Comparison of ENCODE assay signal across 16 mouse cellular contexts in the genomic region with DNA sequence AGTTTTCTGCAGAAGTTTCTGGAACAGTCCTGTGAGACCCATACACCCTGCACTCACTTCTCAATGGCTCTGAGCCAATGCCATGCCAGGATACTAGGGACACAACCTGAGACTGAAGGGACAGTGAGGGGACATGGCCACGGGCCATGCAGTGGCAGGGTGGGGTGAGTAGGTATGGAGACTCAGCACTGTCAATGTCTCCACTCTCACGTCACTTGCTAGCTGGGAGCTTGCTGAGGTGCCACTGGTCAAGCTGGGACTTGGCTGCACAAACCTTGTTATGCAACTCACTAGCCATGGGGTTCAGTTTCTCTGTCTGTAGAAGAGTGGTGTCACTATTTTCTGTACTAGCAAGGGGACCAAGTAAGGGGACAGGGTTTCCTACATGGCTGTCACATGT.
"Had no signal": no experiment of that assay in that cellular context is flagged by ENCODE, and none has a peak within 500 bp of the region (broad histone marks: within the 10 kb centered on the region; RNA-seq: fewer than 3 reads in every experiment).

No protein-coding gene starts in this region.

- H3K27ac ChIP-seq: kidney, postnatal 0 days; liver, embryonic 13.5 days; lung, embryonic 15.5 days; macrophage had no signal

- H3K9ac ChIP-seq: liver, embryonic 13.5 days; liver, postnatal 0 days; lung, embryonic 15.5 days had no signal

- DNase-seq: kidney, adult 9 months; kidney, postnatal 36 days; layer of hippocampus, adult 9-11 months; layer of hippocampus, postnatal 36 days; left cerebral cortex, postnatal 4 days; liver, embryonic 13.5 days; liver, postnatal 0 days; lung, postnatal 14 days; right cerebral cortex, postnatal 25 days; thymus, postnatal 36 days had no signal

- H3K4me2 ChIP-seq: liver, embryonic 13.5 days; lung, embryonic 15.5 days; midbrain, embryonic 11.5 days had no signal

- H3K9me3 ChIP-seq: liver, embryonic 13.5 days; lung, embryonic 15.5 days; megakaryocyte, embryonic 14.5 days had no signal

- ATAC-seq: liver, postnatal 0 days; midbrain, embryonic 16.5 days had no signal

- H3K36me3 ChIP-seq: liver, embryonic 13.5 days; lung, embryonic 15.5 days had no signal

- H3K4me1 ChIP-seq: lung, embryonic 15.5 days; megakaryocyte, embryonic 14.5 days had no signal

- H3K27me3 ChIP-seq: liver, embryonic 13.5 days; lung, embryonic 15.5 days had no signal

- H3K4me3 ChIP-seq: liver, embryonic 13.5 days; lung, embryonic 15.5 days; megakaryocyte, embryonic 14.5 days had no signal
